Mouse (Mus musculus) fat pad, adult 2 months (tissue): ENCODE results near the gene Kcng3.

Source experiments
- DNase-seq: peaks from one replicate; pipeline ENCODE4 v3.0.0-alpha.2; 2011; ENCODE audit warnings: low read depth, low spot score; ENCODE audit errors: extremely low read depth

Gene Kcng3

DNA sequence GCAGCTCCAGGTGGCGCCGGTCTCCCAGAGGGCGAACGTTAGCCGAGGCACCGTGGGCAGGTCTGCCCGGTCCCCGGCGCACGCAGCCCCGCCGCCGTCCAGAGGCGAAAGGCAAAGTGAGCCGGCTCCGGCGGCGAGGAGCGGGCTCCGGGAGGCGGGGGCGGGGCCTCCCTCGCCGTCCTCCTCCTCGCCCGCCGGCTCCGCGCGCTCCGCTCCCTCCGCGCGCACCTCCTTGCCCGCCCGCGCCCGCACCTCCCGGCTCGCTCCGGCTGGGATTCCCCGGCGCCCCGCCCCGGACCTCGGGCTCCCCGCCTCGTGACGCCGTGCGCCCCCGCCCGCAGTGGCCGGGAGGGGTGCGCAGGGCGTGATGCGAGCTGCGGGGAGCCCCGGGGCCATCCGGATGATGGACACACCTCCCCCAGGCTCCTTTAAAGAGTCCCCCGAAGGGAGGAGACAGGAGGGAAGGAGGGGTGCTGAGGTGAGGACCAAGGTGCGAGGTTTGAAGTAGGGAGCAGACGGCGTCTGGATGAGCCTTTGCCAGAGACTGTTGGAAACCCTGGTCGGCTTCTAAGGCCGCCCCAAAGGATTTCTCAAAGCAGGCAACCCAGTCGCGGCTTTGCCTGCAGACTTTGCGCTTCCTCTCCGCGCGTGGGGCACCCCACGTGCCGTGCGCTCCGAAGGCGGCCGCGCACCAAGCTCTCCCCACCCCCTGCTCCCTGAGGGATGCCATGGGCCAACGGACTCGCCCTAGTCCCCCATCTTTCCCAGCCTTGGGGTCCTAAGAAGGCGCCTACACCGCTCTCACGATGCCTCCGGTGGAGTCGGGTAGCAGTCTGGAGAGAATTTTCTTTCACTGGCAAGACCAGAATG is at the start of gene Kcng3:
Gene Kcng3 (minus strand): TSS at position 113 of the 870 bp plus-strand sequence.
- DNase-seq: no peak

DNA sequence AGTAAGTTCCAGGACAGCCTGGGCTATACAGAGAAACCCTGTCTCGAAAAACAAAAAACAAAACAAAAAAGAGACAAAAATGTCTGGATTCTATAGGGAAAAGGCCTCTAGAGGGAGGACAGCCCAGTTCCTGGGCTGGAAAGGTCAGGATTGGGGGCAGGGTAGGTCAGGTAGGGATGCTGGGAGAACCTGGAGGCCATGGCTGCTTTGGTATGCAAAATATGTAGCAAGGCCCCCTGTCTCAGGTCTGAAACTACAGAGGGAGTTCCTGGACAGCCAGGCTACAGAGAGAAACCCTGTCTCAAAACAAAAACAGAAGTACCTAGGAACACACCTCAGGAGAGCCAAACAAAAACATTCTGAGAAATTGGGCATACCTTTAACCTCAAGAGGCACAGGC is 45.7 kb upstream of the Kcng3 start:
- no peak for DNase-seq

DNA sequence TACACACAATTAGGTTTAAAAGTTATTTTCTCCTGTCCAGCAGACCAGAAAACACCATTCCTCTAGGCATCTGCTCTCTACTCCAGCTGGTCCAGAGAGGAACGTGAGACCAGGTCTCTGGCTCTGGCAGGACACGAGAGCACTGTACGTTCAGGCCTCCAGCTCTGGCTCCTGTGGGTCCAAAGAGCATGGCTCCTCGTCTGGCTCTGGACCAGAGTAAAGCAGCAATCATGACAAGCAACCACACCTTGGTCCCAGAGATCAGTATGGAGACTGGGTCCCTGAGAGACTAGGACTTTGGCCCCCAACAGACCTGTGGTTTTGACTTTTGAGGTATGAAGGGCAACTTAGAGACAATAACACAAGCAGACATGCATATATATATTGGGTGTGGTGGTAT is 41.0 kb upstream of the Kcng3 start:
- no peak for DNase-seq

DNA sequence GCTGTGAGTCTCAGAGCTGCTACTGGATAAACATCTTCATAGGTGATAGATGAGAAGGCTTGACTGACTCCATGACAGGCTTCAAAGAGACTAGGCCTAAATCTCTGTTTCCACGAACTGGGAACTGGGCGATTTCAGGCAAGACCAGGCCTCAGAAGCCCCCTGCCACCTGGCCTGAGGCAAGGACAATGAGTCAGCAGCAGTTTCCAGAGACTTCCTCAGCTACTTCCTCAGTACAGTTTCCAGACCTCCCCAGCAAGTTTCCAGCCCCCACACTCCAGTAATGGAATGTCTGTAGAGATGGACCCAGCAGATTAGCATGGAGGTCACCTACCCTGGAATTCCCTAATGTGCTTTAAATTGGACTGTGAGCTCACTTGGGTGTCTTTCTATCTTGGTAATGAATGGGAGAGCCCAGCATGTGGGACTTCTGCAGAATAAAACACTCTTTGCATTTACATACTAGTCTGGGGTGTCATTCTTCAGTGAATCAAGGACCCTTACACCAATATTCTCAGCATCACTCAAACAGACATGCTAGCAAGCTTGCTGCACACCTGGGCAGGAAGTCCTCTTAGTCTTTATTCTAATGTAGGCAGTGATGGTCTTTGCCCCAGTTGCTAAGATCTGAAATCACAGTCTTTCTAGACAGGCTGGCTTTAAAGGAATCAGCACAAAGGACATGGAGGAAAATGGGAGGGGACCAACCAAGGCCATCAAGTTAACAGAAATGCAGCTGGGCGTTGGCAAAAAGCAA is 36.4 kb upstream of the Kcng3 start:
- DNase-seq: no peak

DNA sequence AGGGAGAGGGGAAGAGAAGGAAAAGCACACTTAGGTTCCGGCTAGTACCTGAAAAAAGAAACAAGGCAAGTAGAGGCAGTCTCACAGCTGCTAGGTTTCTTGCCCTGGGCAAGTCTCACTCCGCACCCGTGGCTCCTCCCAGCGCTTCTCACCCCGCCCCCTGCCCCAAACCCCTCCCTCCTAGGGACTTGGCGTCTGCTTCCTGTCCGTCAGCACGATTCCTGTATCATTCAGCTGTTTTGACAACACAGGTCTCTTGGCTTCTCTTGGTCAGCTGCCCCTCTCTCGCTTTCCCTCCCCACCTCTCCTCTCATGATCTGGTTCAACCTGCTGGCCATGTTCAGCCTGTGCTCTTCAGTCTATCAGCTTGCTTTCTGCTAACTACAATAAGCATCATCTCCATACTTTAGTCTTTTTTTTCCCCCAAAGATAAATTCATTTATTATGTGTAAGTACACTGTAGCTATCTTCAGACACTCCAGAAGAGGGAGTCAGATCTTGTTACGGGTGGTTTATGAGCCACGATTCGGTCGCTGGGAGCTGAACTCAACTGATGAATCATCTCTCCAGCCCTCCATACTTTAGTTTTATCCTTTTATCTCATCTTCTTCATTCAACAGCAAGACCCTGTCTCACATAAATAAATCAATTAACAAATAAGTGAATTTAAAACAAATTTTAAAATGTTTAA is 35.0 kb upstream of the Kcng3 start:
- DNase-seq: no peak

DNA sequence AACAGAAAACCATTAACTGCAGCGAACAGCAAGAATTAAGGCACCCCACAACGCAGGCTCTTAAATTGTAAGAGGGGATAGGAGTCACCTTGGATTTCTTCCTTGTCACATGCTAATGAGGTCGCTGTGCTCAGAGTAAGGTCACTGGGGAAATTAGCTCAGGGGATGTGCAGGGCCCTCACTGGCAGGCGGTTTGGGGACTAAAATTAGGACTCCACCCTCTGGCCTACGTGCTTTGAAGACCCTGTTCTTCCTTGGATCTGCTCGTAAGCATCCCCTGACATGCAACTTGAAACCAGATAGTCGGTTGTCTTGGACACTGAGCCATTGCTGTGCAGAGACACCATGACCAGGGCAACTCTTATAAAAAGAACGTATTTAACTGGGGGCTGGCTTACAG is 33.1 kb upstream of the Kcng3 start:
- no peak for DNase-seq

DNA sequence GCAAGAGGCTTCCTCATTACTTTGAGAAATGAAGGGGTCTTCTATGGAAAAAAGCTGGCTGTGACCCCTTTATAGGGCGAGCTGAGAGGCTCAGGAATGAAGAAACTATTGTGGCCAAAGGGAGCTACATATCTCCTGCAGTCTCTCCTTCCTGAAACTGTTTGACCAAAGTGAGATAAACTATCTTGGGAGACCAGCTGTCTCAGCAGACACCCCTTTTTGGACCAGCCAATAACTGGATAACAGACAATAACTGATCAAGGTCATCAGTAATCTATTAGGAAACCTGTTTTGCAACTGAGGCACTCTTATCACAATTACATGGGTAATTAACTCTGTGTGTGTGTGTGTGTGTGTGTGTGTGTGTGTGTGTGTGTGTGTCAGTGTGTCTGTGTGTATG is 27.2 kb upstream of the Kcng3 start:
- DNase-seq: no peak

DNA sequence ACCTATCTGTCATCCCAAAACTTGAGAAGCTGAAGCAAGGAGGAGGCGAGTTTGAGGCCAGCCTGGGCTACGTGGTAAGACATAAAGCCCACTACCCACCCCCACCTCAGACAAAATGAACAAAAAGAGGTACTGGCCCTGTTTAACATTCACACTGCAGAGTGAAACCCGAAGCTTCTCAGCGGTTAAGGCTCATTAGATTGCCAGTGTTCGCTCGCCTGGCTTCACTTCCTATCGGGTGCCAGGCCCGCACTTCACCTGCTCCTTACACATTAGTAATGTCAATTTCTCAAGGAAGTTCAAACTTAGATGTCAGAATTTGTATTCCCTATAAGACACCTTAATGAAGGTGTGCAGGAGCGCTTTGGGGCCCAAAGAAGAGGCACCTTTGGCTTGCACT is 25.7 kb upstream of the Kcng3 start:
- DNase-seq: no peak

DNA sequence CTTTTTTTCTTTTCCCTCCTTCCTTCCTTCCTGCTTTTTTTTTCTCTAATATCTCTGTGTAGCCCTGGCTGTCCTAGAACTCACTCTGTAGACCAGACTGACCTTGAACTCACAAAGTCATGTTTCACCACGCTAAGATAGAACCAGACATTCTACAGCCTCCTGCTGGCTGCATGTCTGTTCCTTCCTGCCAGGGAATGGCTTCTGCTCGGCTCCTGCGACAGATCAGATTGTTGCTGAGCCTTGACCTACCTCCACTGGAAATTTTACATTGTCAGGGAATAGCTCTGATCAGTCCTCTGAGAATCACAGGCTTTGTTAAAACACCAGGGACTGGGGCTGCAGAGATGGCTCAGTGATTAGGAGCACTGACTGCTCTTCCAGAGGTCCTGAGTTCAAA is 24.0 kb upstream of the Kcng3 start:
- DNase-seq: no peak

DNA sequence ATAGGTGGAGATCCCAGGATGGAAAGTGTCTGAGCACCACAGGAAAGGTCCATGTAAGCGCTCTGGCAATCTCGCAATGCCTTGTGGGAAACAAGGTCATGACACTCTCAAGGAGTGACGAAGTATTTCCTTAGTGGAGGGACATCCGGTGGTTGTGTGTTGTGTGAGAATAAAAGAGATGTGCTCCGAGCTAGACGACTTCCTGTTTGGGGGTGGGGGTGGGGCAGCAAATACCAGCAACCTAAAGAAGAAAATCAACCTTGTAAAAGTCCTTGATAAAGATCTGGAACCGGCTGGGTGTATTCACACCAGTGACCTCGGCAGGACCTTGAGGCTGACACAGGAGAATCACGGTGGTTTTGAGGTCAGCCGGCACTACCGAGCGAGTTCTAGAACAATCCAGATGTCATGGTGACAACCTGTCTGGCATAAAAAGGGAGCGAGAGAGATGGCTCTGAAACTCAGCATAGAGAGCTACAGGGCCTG is 23.0 kb upstream of the Kcng3 start:
- DNase-seq: no peak

DNA sequence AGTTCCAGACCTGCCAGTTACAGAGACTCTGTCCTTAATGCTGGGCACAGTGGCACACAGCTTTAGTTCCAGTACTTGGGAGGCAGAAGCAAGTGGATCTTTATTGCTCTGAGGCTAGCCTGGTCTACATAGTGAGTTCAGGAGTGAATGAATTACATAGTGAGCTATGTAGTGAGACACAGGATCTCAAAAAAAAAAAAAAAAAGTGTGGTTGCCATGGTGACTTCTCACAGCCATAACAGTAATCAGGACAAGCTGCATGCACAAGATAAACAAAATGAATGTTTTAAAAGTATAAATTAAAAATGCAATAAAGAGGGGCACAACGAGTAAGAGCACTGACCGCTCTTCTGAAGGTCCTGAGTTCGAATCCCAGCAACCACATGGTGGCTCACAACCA is 21.9 kb upstream of the Kcng3 start:
- no peak for DNase-seq

DNA sequence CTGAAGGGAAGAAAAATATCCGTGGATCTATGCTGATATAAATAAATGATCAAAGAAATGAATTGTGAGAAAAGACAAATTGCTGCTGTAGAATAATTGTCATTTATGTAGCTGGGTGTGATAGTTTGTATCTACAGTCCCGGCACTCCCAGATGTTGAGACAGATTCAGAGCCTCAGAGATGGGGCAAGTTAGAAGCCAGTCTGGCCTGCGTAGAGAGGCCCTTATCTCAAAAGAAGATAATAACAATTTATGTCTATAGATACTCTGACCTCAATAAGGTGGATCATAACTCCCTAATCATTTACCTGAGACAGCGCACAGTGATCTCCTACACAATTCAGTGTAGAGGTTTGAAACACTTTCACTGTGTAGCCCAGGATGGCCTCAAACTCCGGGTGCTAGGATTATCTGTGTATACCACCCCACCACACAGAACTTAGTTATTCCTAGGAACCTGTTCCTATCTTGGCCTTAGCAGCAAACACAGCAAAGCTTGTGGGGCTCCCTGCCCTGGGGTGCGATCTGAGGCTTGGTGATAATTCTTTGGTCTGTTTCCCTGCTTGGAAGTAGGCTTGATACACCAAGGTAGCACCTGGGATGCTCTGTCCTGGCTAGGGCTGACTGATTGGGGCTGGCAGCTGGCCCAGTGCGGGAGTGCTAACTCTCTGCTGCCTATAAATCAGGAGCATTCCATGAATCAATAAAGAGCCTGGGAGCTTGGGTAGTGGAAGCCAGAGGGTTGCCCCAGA is 19.4 kb upstream of the Kcng3 start:
- DNase-seq: no peak

DNA sequence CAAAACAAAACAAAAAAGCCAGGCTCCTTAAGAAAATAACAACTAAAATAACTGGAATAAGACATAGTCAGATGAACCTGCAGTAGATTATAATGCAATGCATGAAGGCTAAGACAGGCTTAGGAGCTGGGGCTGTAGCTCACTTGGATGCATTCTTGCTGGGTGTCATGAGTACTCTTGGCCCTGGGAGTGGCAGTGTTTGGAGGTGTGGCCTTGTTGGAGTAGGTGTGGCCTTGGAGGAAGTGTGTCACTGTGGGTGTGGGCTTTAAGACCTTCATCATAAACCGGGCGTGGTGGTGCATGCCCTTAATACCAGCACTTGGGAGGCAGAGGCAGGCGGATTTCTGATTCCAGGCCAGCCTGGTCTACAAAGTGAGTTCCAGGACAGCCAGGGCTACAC is 18.3 kb upstream of the Kcng3 start:
- no peak for DNase-seq

DNA sequence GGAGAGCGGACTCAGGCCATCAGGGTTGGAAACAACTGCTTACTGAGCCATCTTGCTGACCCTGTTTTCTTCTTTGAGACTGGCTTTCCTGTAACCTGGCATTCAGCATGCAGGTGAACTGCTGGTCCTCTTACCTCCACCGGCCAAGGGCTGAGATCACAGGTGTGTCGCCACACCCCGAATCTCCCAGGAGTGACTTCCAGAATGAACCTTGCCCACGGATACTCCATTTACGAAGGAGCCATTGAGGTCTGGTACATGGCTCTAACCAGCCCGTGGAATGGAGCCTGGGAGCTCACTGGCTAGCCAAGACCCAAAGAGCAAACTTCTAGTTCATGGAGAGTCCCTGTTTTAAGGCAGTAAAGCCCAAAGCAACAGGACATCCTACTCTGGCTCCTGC is 15.7 kb upstream of the Kcng3 start:
- DNase-seq: no peak

DNA sequence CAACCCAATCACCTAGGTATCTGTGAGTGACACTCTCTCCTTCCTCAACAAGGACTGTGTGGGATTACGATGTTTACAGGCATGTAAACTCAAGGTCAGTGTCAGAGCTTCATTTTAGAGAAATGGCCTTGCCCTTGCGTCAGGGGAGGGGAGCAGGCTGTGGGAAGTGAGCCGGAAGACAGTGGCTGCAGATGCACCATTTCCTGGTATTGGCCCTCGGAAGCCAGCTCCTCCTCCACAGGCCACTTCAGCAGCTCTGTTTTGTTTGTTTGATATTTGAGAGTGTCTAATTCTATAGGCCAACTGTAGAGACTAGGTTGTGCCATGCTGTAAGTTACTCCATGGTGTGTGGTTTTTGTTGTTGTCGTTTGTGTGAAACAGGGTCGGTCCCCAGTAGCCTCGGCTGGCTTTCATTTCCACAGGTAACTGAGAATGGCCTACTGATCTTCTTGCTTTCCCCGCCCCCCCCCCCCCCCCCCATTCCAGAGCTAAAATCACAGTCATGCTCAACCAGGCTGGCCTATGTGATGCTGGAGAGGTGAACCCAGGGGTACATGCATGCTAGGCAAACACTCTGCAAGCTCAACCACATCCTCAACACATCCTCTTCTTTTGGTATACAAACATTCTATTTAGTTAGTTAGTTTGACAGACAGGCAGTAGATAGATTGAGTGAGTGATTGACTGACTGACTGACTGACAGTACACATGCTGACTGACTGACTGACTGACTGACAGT is 14.9 kb upstream of the Kcng3 start:
- DNase-seq: no peak

DNA sequence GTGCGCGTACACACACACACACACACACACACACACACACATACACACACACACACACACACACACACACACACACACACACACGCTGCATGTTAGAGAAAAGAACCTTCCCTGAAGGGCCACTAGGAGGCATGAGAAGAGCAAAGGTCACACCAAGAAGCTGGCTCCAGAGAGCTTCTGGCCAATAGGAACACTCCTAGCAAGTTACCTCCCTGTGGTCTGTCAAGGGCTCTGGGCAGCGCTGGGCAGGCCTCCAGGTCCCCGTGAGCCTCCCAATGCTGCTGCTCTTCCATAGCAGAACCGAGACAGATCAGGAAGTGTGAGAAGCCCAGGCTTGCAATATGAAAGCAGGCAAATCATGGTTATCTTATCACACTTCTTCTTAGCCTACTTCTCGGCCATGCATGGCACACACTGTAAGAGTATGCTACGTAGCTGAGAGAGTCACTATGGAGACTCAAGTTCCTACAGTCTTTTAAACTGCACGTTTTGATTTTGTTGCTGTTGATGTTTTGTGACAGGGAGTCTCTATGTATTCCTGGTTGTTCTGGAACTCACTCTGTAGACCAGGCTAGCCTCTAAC is 13.6 kb upstream of the Kcng3 start:
- DNase-seq: no peak

DNA sequence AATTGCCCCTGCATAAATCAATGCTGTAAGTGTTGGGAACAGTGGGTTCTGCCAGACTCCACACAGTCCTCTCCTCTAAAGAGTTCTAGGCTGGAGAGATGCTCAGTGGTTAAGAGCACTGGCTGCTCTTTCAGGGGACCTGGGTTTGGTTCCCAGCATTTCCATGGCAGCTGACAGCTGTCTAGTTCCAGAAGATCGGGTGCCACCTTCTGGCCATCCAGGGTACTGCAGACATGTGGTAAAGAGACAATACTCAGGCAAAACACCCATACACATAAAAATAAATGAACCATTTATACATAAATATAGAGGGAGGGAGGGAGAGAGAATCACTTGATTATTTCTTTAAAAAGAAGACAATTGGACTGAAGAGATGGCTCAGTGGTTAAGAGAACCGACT is 5.7 kb upstream of the Kcng3 start:
- no peak for DNase-seq

DNA sequence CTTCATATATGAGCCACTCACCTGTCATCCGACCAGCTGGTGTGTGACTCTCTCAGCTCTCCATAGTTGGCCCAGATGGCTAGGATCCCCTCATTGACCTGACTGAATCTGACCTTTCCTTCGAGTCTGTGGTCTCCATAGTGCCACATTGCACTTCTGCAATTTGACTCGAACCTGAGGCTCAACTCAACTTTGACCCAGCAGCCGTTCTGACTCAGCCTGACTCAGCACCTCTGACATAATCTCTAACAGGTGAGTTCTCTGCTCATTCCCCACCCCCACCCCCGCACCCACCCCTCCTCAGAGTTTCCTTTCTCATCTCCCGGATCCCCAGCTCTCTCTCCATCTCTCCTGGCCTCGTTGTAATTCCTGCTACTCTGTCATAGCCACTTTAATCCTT is 4.7 kb upstream of the Kcng3 start:
- no peak for DNase-seq

DNA sequence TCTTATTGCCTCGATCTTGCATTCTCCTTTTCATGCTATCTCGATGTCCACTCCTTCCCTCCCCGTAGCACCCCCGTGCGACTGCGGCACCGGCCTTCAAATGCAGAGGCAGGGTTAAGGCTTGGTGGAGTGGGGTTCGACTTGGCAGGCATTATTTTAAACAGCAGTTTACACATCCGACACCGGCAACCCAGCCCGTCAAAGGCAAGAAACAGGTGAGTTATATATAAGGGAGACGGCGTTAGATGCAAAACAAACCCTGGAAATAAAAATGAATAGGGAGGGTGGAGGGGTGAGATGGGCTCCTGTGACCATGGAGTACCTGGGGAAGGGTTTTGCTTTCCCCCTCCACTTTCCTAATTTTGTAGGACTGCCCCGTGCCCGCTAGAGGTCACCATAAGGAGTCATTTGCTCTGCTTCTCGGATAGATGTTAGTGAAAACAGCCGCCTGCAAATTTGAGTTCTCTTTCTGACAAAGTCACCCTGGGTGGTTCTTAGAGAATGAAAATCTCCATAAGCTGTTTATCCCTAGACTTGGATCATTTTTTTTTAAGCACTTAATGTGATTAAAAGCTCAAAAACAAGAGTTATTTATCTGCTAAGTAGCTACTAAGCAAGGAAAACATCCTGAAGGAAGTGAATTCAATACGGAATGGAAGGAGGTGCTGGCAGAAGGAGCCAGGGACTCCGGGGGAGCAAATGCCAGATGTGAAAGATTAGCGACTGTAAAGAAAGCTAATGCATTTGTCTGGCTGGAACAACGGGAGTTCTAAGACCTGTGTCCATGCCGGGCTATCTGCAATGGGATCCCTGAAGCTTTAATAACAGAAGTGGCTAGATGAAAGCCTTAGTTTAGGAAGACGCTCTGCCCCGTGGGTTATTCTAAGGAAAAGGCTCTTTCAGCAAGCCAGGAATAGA is 1.2 kb upstream of the Kcng3 start:
- DNase-seq: no peak
